Mouse (Mus musculus): Measurements from ENCODE around the gene Vkorc1. TPM values are rescaled to one million over a fixed set of nuclear protein-coding genes. Genes with fewer than 3 reads are reported as not detected.
"Not testable (repeated sequence)": the region's sequence is repeated elsewhere in the genome, so short reads cannot be mapped to it uniquely, and the experiment has no call there.

The Vkorc1 gene
- total RNA-seq, 2 experiments from 2014 or later: 26.3 to 26.6 TPM

GRCm38 (mm10) chr7:127907939-127908338 is 12.5 kb upstream of the Vkorc1 start:
- TF ChIP-seq CTCF (conservative IDR thresholded peaks at IDR 0.05): no peak
- Histone ChIP-seq H3K4me3 (no peak overlapping the region), H3K27ac (no peak overlapping the region)
- DNase-seq (ENCODE audit: low spot score in 2 of 2): no peak

- peak; percentile 48 for TF ChIP-seq CTCF (conservative IDR thresholded peaks at IDR 0.05)
- H3K27ac ChIP-seq: peak within 1 kb of the TSS; percentile 95
- peak; percentile 80 for DNase-seq (ENCODE audit: low spot score in 2 of 2)
- H3K4me3 ChIP-seq: peak within 1 kb of the TSS; percentile 93
Measured at GRCm38 (mm10) chr7:127903971-127904796, 8.8 kb upstream of the Vkorc1 start, which contains the start of gene Bckdk. Bckdk (plus strand) TSS chr7:127904082.

- Histone ChIP-seq H3K27ac (no peak overlapping the region), H3K4me3 (no peak overlapping the region)
- no peak for DNase-seq (ENCODE audit: low spot score in 2 of 2)
- TF ChIP-seq CTCF (conservative IDR thresholded peaks at IDR 0.05): no peak
Measured at GRCm38 (mm10) chr7:127901772-127902171, 6.4 kb upstream of the Vkorc1 start.

GRCm38 (mm10) chr7:127899997-127900396 is 4.6 kb upstream of the Vkorc1 start:
- Histone ChIP-seq H3K27ac (no peak overlapping the region), H3K4me3 (no peak overlapping the region)
- TF ChIP-seq CTCF (conservative IDR thresholded peaks at IDR 0.05): no peak
- no peak for DNase-seq (ENCODE audit: low spot score in 2 of 2)

- no peak overlapping the region for H3K4me3 ChIP-seq
- no peak for TF ChIP-seq CTCF (conservative IDR thresholded peaks at IDR 0.05)
- no peak for DNase-seq (ENCODE audit: low spot score in 2 of 2)
- no peak overlapping the region for H3K27ac ChIP-seq
Measured at GRCm38 (mm10) chr7:127898179-127898956, 3.0 kb upstream of the Vkorc1 start.

GRCm38 (mm10) chr7:127897542-127897941 is 2.1 kb upstream of the Vkorc1 start:
- no peak for DNase-seq (ENCODE audit: low spot score in 2 of 2)
- no peak overlapping the region for H3K4me3 ChIP-seq
- TF ChIP-seq CTCF (conservative IDR thresholded peaks at IDR 0.05): no peak
- H3K27ac ChIP-seq: no peak overlapping the region

GRCm38 (mm10) chr7:127896384-127896783 is 967 bp upstream of the Vkorc1 start:
- peak; percentile 86 for TF ChIP-seq CTCF (conservative IDR thresholded peaks at IDR 0.05)
- no peak overlapping the region for H3K27ac ChIP-seq
- H3K4me3 ChIP-seq: no peak overlapping the region
- DNase-seq (ENCODE audit: low spot score in 2 of 2): peak; percentile 39 to 62

GRCm38 (mm10) chr7:127895891-127896290 is 474 bp upstream of the Vkorc1 start:
- Histone ChIP-seq H3K27ac (peak overlapping the region; percentile 69; the same call in 1 of the 2 replicates), H3K4me3 (peak overlapping the region; percentile 65; the same call in 1 of the 2 replicates)
- not testable (repeated sequence) for DNase-seq (ENCODE audit: low spot score in 2 of 2)

GRCm38 (mm10) chr7:127894480-127894879 is 937 bp downstream of the Vkorc1 start:
- Histone ChIP-seq H3K27ac (no peak overlapping the region), H3K4me3 (peak overlapping the region; percentile 65)
- no peak for TF ChIP-seq CTCF (conservative IDR thresholded peaks at IDR 0.05)
- DNase-seq (ENCODE audit: low spot score in 2 of 2): no peak

GRCm38 (mm10) chr7:127890798-127891197 is 4.6 kb downstream of the Vkorc1 start, which contains the start of gene Prss53:
Prss53 (minus strand) TSS chr7:127890970.
- TF ChIP-seq CTCF (conservative IDR thresholded peaks at IDR 0.05): no peak
- DNase-seq (ENCODE audit: low spot score in 2 of 2): no peak
- Histone ChIP-seq H3K4me3 (no peak within 1 kb of the TSS), H3K27ac (no peak within 1 kb of the TSS)

- DNase-seq (ENCODE audit: low spot score in 2 of 2): no peak
- H3K27ac ChIP-seq: no peak overlapping the region
- no peak overlapping the region for H3K4me3 ChIP-seq
- TF ChIP-seq CTCF (conservative IDR thresholded peaks at IDR 0.05): no peak
Measured at GRCm38 (mm10) chr7:127888821-127889220, 6.6 kb downstream of the Vkorc1 start.

- Histone ChIP-seq H3K27ac (no peak overlapping the region), H3K4me3 (no peak overlapping the region)
- no peak for TF ChIP-seq CTCF (conservative IDR thresholded peaks at IDR 0.05)
- no peak for DNase-seq (ENCODE audit: low spot score in 2 of 2)
Measured at GRCm38 (mm10) chr7:127887781-127888180, 7.6 kb downstream of the Vkorc1 start.

- no peak for TF ChIP-seq CTCF (conservative IDR thresholded peaks at IDR 0.05)
- no peak for DNase-seq (ENCODE audit: low spot score in 2 of 2)
- peak overlapping the region; percentile 25; the same call in 1 of the 2 replicates for H3K27ac ChIP-seq
- no peak overlapping the region for H3K4me3 ChIP-seq
Measured at GRCm38 (mm10) chr7:127887191-127887590, 8.2 kb downstream of the Vkorc1 start.

Data from layer of hippocampus, adult 2 months (tissue).